Mouse (Mus musculus) cerebellum, adult 2 months (tissue): ENCODE measurements at regions not wholly inside any gene's neighbourhood (a gene's known extent, or its start where the extent isn't known, plus 50 kb on each side); places are given as distances from the start of the nearest gene placed in this dataset.
A peak's percentile ranks its signal among the peaks of the same experiment; 100 is the strongest.
"Not testable (repeated sequence)": the region's sequence is repeated elsewhere in the genome, so short reads cannot be mapped to it uniquely, and the experiment has no call there.

Source experiments
- DNase-seq, 2 experiments: peaks; one replicate each; pipeline ENCODE4 v3.0.0; 2021
- H3K27ac ChIP-seq: fragments of 200-500 bp; 2 replicates; pipeline ENCODE4 v1.5.1; 2012; ENCODE audit warnings: low read length, control low read depth, inconsistent platforms; ENCODE audit not compliant: insufficient read depth
- H3K27me3 ChIP-seq: fragments of 200-500 bp; 2 replicates; pipeline ENCODE4 v1.6.1; 2012; ENCODE audit warnings: inconsistent platforms, mild to moderate bottlenecking, low read length, moderate library complexity; ENCODE audit not compliant: control insufficient read depth, insufficient read depth
- H3K4me1 ChIP-seq: fragments of 200-500 bp; 2 replicates; pipeline ENCODE4 v1.6.1; 2011; ENCODE audit warnings: low read length; ENCODE audit not compliant: control insufficient read depth, insufficient read depth
- H3K4me3 ChIP-seq: fragments of 200-500 bp; replicated peaks from 2 replicates; pipeline ENCODE3; 2011; ENCODE audit warnings: mild to moderate bottlenecking, low read depth, low read length, control low read depth; ENCODE audit not compliant: insufficient read depth
- CTCF ChIP-seq: fragments of 200-500 bp; IDR thresholded peaks from 2 replicates; pipeline ENCODE4 v1.5.1; 2011; ENCODE audit warnings: low read depth, mild to moderate bottlenecking, control low read depth, low read length, moderate library complexity, borderline replicate concordance; ENCODE audit not compliant: insufficient read depth
- POLR2A ChIP-seq: fragments of 200-500 bp; IDR thresholded peaks from 2 replicates; pipeline ENCODE4 v1.6.1; 2011; ENCODE audit warnings: low read length, control low read depth, borderline replicate concordance; ENCODE audit not compliant: insufficient read depth
- WGBS: fragments of 180-500 bp; shearing (Covaris S2); methylation state at CpG from one replicate; pipeline ENCODE4 v1.1.7; 2018; 5-methylcytosine and 5-hydroxymethylcytosine counted together

DNA sequence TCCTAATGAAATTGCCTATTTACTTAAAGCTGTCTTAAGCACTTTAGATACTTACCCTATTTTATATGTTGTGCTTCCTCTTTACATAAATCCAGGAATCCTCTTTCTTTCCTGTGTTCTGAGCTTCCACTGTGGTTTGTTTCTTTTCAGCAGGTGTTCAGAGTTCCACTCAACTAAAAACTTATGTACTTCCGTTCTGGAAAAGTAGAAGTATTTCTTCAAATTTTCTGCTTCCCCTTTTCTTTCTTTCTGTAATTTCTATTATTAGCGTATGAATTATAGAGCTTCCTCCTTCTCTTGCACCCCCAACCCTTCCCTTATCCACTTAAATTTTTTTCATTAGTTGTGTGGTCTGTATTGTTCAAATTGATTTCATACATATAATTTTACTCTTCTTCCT lies 165.8 kb upstream of the Nudt12 start:
- H3K4me1 ChIP-seq, result no peaks in the 10 kb centered on the region
- H3K27me3 ChIP-seq, result no peaks in the 10 kb centered on the region
- no peak overlapping the region for H3K4me3 ChIP-seq
- WGBS, result 94% methylated on average over 2 of the region's 2 CpGs
- TF ChIP-seq POLR2A, result no peak
- TF ChIP-seq CTCF, result no peak
- H3K27ac ChIP-seq, result no peak overlapping the region
- DNase-seq, result no peak

DNA sequence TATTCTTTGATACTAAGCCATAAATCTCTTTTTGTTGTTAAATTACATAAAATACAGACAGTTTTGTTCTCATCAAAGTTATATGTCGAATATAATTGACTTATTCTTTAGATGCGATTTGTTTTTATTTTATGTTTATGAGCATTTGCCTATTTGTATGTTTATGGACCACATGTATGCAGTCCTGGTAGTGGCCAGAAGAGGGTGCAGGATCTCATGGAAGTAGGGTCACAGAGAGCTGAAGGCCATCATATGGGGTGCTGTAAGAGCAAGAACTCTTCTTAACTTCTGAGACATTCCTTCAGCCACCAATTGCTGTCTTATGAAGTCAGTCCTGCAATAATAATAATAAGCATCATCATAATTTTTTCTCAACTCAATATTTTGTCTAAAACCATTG lies 143.2 kb upstream of the Nudt12 start:
- DNase-seq, result no peak
- no peaks in the 10 kb centered on the region for H3K4me1 ChIP-seq
- WGBS, result 86% methylated on average over 2 of the region's 2 CpGs
- no peaks in the 10 kb centered on the region for H3K27me3 ChIP-seq
- no peak overlapping the region for H3K4me3 ChIP-seq
- no peak overlapping the region for H3K27ac ChIP-seq
- TF ChIP-seq CTCF, result no peak
- TF ChIP-seq POLR2A, result no peak

- TF ChIP-seq POLR2A (no peak), CTCF (no peak)
- no peak overlapping the region for H3K4me3 ChIP-seq
- no peaks in the 10 kb centered on the region for H3K4me1 ChIP-seq
- DNase-seq, result no peak
- no peak overlapping the region for H3K27ac ChIP-seq
- no peaks in the 10 kb centered on the region for H3K27me3 ChIP-seq
- WGBS, result 18% methylated on average over 1 of the region's 1 CpGs
Measured at GRCm38 (mm10) chr17:59143760-59144157, 130.6 kb upstream of the Nudt12 start.

DNA sequence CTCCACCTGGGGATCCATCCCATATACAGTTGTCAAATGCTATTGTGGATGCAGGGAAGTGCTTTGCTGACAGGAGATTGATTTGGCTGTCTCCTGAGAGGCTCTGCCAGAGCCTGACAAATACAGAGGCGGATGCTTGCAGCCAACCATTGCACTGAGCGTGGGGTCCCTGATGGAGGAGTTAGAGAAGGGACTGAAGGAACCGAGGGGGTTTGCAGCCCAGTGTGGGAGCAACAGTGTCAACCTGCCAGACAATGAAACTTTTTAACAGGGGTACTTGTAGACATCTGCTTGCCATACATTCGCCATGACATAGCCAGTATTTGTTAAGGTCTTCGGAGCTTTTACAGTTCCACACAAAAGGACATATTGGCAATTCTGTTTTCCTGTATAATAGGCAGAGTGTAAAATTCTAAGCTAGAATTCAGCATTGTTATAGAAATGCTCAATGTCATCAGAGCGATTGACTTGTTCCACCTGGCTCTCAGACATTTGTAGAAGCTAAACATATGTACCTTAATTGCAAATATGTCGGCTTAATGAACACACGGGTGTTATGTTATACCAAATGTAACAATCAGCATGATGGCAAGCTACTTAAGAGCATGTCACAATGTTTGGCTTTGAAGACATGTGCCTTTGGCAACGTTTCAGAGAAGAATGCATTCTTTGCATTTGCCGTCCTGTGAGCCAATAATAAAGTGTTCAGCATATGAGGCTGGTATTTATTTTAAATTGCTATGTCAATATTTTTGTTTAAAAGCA lies 130.0 kb upstream of the Nudt12 start:
- TF ChIP-seq POLR2A, result no peak
- no peak for TF ChIP-seq CTCF
- H3K27ac ChIP-seq, result no peak overlapping the region
- H3K27me3 ChIP-seq, result no peaks in the 10 kb centered on the region
- H3K4me3 ChIP-seq, result no peak overlapping the region
- WGBS, result 53% methylated on average over 10 of the region's 10 CpGs
- DNase-seq, result no peak
- no peaks in the 10 kb centered on the region for H3K4me1 ChIP-seq

GRCm38 (mm10) chr17:59138791-59139190 lies 125.6 kb upstream of the Nudt12 start:
- Histone ChIP-seq H3K27me3 (no peaks in the 10 kb centered on the region), H3K27ac (no peak overlapping the region), H3K4me1 (no peaks in the 10 kb centered on the region), H3K4me3 (no peak overlapping the region)
- DNase-seq, result no peak
- 84% methylated on average over 2 of the region's 2 CpGs for WGBS
- TF ChIP-seq POLR2A (no peak), CTCF (no peak)

DNA sequence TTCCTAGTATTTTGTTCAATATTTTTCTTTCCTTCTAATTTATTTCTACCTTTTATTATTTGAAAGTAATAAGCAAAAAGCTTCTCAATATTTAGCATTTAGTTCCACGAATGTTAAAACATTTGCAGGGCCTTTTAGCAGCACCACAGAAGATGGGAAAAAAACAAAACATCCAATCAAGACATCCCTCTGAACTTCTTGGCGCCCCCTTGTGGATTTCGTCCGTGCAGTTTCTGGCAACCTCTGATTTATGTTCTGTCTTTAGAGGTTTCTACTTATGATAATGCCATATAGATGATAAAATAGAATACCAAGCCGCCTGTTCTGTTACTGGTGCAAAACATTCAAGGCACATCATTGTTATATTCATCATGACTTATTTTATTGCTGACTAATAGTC lies 86.2 kb upstream of the Nudt12 start:
- peak; percentile 7 to 22 for DNase-seq
- Histone ChIP-seq H3K4me3 (no peak overlapping the region), H3K4me1 (no peaks in the 10 kb centered on the region), H3K27me3 (no peaks in the 10 kb centered on the region), H3K27ac (no peak overlapping the region)
- 9% methylated on average over 5 of the region's 5 CpGs for WGBS
- peak; percentile 18; the same call in 1 of the 2 replicates for TF ChIP-seq CTCF
- TF ChIP-seq POLR2A, result no peak

GRCm38 (mm10) chr17:59076846-59077245 lies 63.7 kb upstream of the Nudt12 start:
- not testable (repeated sequence) for H3K4me3 ChIP-seq, H3K27me3 ChIP-seq, H3K4me1 ChIP-seq, H3K27ac ChIP-seq, DNase-seq
- WGBS, result 80% methylated on average over 4 of the region's 6 CpGs

DNA sequence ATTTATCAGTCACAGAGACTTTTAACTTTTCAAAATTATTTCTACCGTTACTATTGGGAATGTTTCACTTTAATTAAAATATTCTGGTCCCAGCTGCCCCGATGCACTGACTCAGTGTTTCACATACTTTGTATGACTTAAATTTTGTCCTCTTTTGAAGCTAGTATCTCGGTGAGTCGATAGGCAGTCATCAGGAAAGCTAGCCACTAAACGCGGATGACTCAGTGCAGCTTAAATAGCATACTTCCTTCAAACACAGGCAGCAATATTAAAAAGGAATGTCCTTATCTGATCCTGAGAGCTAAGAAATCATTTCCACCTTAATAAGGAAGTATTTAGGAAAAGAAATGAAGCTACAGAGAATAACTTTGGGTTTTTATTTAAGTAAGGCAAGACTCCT lies 63.2 kb upstream of the Nudt12 start:
- not testable (repeated sequence) for H3K27me3 ChIP-seq, H3K4me3 ChIP-seq, DNase-seq, H3K4me1 ChIP-seq, H3K27ac ChIP-seq
- 85% methylated on average over 4 of the region's 6 CpGs for WGBS
